Mouse (Mus musculus) thymus, postnatal 0 days (tissue): ENCODE results near the gene 1110017D15Rik. TPM values are rescaled to one million over a fixed set of nuclear protein-coding genes. Genes with fewer than 3 reads are reported as not detected.

Source experiments
- DNase-seq: peaks from one replicate; pipeline ENCODE4 v3.0.0-alpha.2; 2015; ENCODE audit warnings: low spot score
- polyA plus RNA-seq: library from polyadenylated mRNA; unstranded; fragments of >200 nt; fragmentation: Nextera tagmentation; extraction: Ambion mirVana; gene quantifications from 2 replicates; pipeline ENCODE4 v1.2.1, GENCODE M21; 2015

The 1110017D15Rik gene
- polyA plus RNA-seq = 0.94 and 1.5 TPM in 2 replicates

- no peak for DNase-seq
Observed at GRCm38 (mm10) chr4:41517233-41517632, at the start of gene 1110017D15Rik. 1110017D15Rik (minus strand) TSS chr4:41517333.

GRCm38 (mm10) chr4:41566123-41566522, 49.0 kb upstream of the 1110017D15Rik start:
- no peak for DNase-seq

- DNase-seq = no peak
Observed at GRCm38 (mm10) chr4:41563297-41563696, 46.2 kb upstream of the 1110017D15Rik start.

- no peak for DNase-seq
Observed at GRCm38 (mm10) chr4:41557092-41557491, 40.0 kb upstream of the 1110017D15Rik start.

GRCm38 (mm10) chr4:41556311-41556953, 39.3 kb upstream of the 1110017D15Rik start:
- no peak for DNase-seq

- no peak for DNase-seq
Observed at GRCm38 (mm10) chr4:41554994-41555663, 38.0 kb upstream of the 1110017D15Rik start.

- DNase-seq = no peak
Observed at GRCm38 (mm10) chr4:41553116-41553515, 36.0 kb upstream of the 1110017D15Rik start.

- peak; percentile 67 for DNase-seq
Observed at GRCm38 (mm10) chr4:41552529-41552928, 35.4 kb upstream of the 1110017D15Rik start.

- DNase-seq = no peak
Observed at GRCm38 (mm10) chr4:41547086-41547485, 30.0 kb upstream of the 1110017D15Rik start.

- no peak for DNase-seq
Observed at GRCm38 (mm10) chr4:41545985-41546384, 28.9 kb upstream of the 1110017D15Rik start.

- no peak for DNase-seq
Observed at GRCm38 (mm10) chr4:41542136-41542535, 25.0 kb upstream of the 1110017D15Rik start.

- DNase-seq = no peak
Observed at GRCm38 (mm10) chr4:41534866-41535265, 17.7 kb upstream of the 1110017D15Rik start.

GRCm38 (mm10) chr4:41532420-41532819, 15.3 kb upstream of the 1110017D15Rik start:
- DNase-seq = peak; percentile 18

GRCm38 (mm10) chr4:41527996-41528395, 10.9 kb upstream of the 1110017D15Rik start:
- DNase-seq = no peak

GRCm38 (mm10) chr4:41527076-41527475, 9.9 kb upstream of the 1110017D15Rik start:
- DNase-seq = no peak

GRCm38 (mm10) chr4:41526553-41526952, 9.4 kb upstream of the 1110017D15Rik start:
- no peak for DNase-seq

- DNase-seq = no peak
Observed at GRCm38 (mm10) chr4:41524829-41525228, 7.7 kb upstream of the 1110017D15Rik start.

- no peak for DNase-seq
Observed at GRCm38 (mm10) chr4:41523839-41524238, 6.7 kb upstream of the 1110017D15Rik start.

GRCm38 (mm10) chr4:41522788-41523187, 5.7 kb upstream of the 1110017D15Rik start:
- peak; percentile 23 for DNase-seq

GRCm38 (mm10) chr4:41522136-41522535, 5.0 kb upstream of the 1110017D15Rik start:
- DNase-seq = no peak

- DNase-seq = no peak
Observed at GRCm38 (mm10) chr4:41520641-41521040, 3.5 kb upstream of the 1110017D15Rik start.

- DNase-seq = no peak
Observed at GRCm38 (mm10) chr4:41519195-41519594, 2.1 kb upstream of the 1110017D15Rik start.

- DNase-seq = no peak
Observed at GRCm38 (mm10) chr4:41518349-41518748, 1.2 kb upstream of the 1110017D15Rik start.
